Mouse (Mus musculus): ENCODE data around the gene Hdac4. TPM values are rescaled to one million over a fixed set of nuclear protein-coding genes. Genes with fewer than 3 reads are reported as not detected.

The Hdac4 gene
- total RNA-seq, 2 experiments from 2014 or later = 45.9 to 95.4 TPM

GRCm38 (mm10) chr1:92038714-92039113 lies 156.8 kb downstream of the Hdac4 start:
- DNase-seq (ENCODE audit: low spot score in 2 of 2) = no peak

DNA sequence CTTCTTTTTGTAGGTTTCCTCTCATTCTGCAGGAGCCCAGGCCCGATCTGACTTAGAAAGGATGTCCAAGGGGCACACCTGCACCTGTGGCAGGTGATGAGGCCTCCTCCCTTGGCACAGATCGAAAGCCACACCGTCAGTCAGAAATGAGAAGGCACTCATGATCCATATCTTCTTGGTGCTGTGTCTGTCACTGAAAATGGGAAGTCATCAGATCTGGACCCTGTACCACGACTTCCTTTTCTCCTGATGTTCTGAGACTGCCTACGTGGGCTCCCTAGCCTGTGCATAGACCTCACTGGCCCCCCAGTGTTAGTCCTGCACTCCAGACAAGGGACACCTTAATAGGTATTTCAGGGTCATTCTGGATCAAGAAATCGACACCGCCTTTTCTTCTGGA lies 158.5 kb downstream of the Hdac4 start:
- no peak for DNase-seq (ENCODE audit: low spot score in 2 of 2)

GRCm38 (mm10) chr1:92035770-92036169 lies 159.7 kb downstream of the Hdac4 start:
- DNase-seq (ENCODE audit: low spot score in 2 of 2) = no peak

DNA sequence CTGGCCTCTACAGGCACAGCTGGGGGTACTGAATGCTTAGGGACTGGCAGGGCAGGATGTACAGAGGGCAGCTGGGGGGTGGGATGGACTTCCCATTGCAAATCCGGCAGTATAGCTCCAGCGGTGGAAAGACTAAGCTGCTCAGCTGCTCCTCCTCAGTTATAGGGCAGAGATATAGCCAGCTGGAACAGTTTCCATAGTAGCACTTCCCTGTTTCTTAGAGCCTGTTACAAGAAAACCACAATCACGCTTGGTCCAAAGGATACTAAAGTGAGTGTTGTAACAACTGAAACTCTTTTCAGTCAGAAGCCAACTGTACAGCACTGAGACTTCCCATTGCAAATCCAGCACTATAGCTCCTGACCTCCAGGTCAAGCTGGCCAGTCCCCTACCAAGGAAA lies 161.3 kb downstream of the Hdac4 start:
- DNase-seq (ENCODE audit: low spot score in 2 of 2) = no peak

DNA sequence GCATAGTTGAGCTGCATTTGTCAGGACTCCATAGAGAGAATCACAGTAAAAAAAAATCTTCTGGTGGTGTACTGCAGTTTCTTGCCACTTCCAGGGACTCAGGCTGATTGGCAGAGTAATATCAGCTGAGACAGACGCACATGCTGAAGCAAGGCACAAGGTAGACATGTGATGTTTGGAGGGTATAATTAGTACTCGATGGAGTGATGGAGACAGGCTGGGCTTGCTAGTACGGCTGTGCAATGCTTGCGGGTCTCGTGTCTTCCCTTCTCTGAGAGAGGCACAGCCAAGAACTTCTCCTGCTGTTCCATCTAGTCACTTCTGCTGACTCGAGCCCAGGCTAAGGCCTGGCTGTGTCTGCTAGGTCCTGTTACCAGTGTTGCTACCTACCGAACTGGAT lies 162.0 kb downstream of the Hdac4 start:
- no peak for DNase-seq (ENCODE audit: low spot score in 2 of 2)

- DNase-seq (ENCODE audit: low spot score in 2 of 2) = peak in 1 of 2 experiments; percentile 4
Measured at GRCm38 (mm10) chr1:92030541-92030940, 165.0 kb downstream of the Hdac4 start.

DNA sequence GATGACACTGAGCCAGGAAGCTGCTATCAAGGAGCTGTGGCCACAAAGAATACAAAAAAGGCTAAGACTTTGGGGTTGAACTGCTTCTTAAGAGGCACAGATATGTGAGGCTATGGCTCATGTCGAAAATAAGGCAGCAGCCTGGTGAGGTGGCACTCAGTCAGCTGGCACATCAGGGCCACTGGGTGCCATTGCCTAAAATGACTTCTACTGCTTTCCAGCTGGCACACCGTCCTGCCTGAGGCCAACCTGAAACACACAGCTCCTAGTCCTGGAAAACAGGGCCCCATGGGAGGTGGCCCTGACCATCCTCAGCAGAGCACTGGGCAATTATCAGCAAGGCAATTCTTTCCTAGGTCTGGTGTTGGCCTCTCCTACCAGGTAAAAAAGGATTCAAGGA lies 167.3 kb downstream of the Hdac4 start:
- DNase-seq (ENCODE audit: low spot score in 2 of 2) = no peak

DNA sequence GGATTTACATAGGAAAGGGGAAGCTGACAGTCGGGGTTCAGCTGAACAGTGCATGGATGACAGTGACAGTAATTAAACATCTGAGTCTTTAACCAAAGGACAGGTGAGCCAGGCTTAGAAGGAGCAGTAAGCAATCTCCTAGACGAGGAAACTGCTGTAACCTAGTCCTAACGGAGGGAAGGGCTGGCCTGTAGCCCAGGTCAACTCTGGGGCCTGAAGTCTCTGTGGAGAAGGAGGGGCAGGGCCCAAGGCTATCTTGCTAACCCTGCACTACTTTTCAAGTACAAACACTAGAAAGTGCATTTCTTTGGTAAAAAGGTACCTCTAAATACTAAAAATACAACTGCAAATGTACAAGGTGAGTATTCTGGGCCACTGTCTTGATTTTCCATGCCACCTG lies 169.1 kb downstream of the Hdac4 start:
- DNase-seq (ENCODE audit: low spot score in 2 of 2) = no peak

GRCm38 (mm10) chr1:92023906-92024305 lies 171.6 kb downstream of the Hdac4 start:
- no peak for DNase-seq (ENCODE audit: low spot score in 2 of 2)

GRCm38 (mm10) chr1:92022009-92022408 lies 173.5 kb downstream of the Hdac4 start:
- peak in 1 of 2 experiments; percentile 16 for DNase-seq (ENCODE audit: low spot score in 2 of 2)

DNA sequence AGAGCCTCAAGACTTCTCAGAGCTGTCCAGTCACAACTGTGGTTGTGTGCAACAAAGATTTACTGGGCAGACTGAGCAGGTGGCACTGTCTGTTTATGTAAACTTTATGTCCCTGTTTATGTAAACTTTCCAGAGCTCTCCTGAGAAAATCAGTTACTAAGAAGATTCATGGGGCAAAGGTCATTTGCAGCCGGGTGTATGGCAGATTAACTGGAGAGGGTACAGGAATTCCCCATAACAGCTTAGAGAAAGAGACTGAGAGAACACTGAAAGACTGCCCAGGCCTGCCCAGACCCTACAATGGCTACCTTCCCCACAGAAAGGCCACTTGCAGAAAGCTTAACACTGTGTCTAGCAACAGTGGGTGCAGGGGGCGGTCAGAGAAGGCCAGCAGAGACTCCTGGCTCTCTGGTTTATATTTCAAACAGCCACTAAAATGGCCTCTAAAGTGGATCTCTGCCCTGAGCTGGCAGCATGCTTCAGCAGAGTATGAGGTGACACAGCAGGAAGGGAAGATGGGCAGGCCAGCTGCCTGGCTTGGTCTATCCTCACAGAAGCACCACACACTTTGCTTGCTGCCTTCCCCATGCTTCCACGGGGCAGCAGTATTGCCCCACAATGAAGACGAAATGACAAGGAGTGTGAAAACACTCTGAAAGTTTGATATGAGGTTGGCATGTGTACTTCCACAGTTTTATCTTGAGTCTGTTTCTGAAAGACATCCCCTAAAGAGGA lies 179.4 kb downstream of the Hdac4 start:
- DNase-seq (ENCODE audit: low spot score in 2 of 2) = no peak

GRCm38 (mm10) chr1:92015252-92015651 lies 180.2 kb downstream of the Hdac4 start:
- no peak for DNase-seq (ENCODE audit: low spot score in 2 of 2)

DNA sequence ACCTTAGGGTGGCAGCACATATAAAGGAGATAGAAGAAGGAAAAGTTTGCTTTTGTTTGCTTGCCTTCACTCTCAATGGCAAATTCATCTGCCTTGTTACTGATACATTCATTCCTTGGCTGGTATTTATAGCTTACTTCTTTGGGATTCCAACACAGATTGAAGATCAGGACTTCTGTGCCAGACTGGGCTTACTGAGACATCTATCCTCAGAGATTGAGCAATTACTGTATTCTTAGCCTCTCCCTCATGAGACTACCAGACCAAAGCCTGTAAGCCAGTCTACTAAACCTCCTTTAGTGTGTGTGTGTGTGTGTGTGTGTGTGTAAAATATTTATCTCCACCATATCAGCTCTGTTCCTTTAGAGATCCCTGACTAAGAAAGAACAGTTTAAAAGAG lies 181.0 kb downstream of the Hdac4 start:
- DNase-seq (ENCODE audit: low spot score in 2 of 2) = no peak

GRCm38 (mm10) chr1:92006666-92007065 lies 188.8 kb downstream of the Hdac4 start:
- DNase-seq (ENCODE audit: low spot score in 2 of 2) = no peak

- DNase-seq (ENCODE audit: low spot score in 2 of 2) = no peak
Measured at GRCm38 (mm10) chr1:92005617-92005940, 189.9 kb downstream of the Hdac4 start.

- DNase-seq (ENCODE audit: low spot score in 2 of 2) = no peak
Measured at GRCm38 (mm10) chr1:92004906-92005616, 190.4 kb downstream of the Hdac4 start.

DNA sequence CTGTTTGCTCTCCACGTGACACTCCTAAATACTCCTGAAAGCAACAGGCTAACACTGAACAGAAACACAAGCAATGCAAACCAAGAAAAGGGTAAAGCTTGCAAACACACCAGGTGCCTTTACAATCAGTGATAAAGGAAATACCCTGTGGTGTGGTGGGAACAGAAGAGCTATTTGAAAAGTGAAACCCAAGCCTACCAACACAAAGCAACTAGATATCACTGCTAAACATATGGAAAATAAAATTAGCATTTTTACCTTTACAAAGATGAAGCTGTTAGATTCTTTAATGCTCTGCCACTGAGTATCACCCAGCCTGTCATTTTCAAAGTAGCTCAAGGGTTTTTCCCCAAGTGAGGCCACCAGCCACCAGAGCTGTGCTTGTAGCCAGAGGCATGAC lies 191.4 kb downstream of the Hdac4 start:
- no peak for DNase-seq (ENCODE audit: low spot score in 2 of 2)

DNA sequence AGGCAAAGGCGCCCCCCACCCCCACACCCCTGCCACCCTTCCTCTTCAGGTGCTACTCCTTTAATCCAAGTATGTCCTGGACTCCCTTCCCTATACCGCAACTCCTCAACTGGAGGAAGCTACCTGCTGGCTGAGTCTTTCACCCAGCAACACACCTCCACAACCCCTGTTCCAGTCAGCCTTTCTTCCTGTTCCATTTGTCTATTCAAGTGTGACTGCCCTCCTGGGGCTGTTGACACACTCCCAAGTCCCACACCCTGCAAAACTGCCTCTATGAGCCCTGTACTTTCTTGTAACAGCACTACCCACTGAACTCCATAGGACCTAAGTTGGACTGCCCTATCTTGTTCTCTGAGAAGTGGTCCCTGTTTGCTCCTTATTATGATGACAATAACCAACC lies 195.3 kb downstream of the Hdac4 start:
- no peak for DNase-seq (ENCODE audit: low spot score in 2 of 2)

DNA sequence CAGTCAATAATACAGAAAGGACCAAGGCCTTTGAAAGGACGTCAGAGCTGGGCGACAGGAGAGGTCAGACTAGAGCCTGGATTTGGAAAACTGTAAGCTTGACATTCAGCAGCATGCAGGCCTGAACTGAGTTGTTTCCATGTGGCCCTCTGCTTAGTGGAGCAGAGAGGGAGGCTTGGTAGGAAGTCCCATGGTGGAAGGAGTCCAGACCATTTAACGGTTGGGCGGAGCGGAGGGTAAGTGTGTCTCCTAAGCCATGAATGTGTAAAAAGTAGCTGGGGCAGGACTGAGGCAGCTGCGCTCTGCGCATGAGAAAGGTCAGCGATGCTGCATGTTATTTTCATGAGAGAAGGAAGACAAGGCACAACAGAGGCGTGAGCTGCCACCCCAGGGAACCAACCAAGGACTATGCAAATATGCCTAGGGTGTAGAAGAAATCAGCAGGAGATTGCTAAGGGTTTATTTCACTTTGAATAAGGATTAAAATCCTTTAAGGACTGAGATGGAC lies 201.8 kb downstream of the Hdac4 start:
- DNase-seq (ENCODE audit: low spot score in 2 of 2) = no peak

DNA sequence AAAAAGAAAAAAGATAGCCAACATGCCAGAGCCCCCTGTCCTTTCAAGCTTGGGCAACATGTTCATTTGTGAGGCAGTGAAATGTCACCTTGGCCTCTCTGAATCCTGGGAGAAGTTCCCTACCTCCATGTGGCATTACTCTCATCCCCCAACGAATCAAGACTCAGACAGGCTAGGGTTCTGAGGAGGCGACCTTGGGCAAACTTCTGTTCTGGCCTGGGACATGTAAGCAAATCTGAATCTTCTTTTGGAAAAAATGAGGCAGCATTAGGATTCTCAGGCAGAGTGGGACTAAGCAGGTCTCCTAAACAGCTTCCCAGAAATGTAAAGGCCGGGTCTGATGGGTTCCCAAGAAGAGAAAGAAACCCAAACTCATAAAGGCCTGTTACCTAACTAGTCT lies 202.8 kb downstream of the Hdac4 start:
- DNase-seq (ENCODE audit: low spot score in 2 of 2) = no peak

GRCm38 (mm10) chr1:91991597-91991996 lies 203.9 kb downstream of the Hdac4 start:
- DNase-seq (ENCODE audit: low spot score in 2 of 2) = no peak

DNA sequence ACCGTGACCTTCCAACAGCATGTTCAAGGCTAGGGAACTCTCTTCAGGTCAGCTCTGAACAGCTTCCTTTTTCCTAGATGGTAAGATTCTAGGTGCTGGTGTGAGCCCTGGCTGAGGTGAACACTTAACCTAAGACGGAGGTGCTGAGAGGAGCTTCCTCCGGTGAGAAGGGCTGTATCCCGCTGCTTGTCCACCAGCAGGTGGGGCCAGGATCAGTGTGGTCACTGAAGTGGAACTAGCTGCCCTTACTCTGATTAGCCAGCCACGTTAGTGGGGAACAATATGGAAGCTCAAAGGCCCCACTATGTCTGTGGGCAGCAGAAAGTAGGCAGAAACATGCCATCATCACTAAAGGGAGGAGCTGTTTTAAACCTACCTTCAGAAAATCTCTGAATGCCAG lies 204.6 kb downstream of the Hdac4 start:
- DNase-seq (ENCODE audit: low spot score in 2 of 2) = no peak

DNA sequence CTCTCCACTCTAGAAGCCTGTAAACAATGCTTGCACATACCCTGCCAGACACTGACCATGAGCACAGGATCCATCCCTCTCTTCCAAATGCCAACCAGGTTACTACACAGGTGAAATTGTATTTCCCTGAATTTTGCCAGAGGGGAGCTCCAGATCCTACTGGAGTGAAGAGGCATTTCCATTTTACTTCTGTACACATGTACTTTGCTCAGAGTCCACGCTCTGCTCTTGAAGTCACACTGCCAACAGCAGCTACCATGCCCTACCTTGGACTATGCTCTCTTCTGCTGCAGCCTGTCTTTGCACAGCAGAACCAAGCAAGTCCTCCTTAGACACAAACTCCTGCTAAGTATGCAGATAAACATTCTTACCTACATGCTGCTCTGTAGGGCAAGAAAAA lies 206.6 kb downstream of the Hdac4 start:
- no peak for DNase-seq (ENCODE audit: low spot score in 2 of 2)
